Mouse (Mus musculus) kidney, postnatal 14 days (tissue): ENCODE measurements at regions not wholly inside any gene's neighbourhood (a gene's known extent, or its start where the extent isn't known, plus 50 kb on each side); places are given as distances from the start of the nearest gene placed in this dataset.

ENCODE experiments used
- DNase-seq: peaks from one replicate; pipeline ENCODE4 v3.0.0; 2022; ENCODE audit warnings: mixed read lengths

- DNase-seq = no peak
Observed at GRCm38 (mm10) chrX:99415701-99416100, 55.4 kb downstream of the Pja1 start.

GRCm38 (mm10) chrX:99410942-99411341 is 60.1 kb downstream of the Pja1 start:
- no peak for DNase-seq

GRCm38 (mm10) chrX:99409858-99410257 is 61.2 kb downstream of the Pja1 start:
- DNase-seq = no peak

- no peak for DNase-seq
Observed at GRCm38 (mm10) chrX:99409331-99409730, 61.7 kb downstream of the Pja1 start.

- no peak for DNase-seq
Observed at GRCm38 (mm10) chrX:99408804-99409203, 62.3 kb downstream of the Pja1 start.

- no peak for DNase-seq
Observed at GRCm38 (mm10) chrX:99405843-99406242, 65.2 kb downstream of the Pja1 start.

- DNase-seq = no peak
Observed at GRCm38 (mm10) chrX:99403521-99404149, 67.4 kb downstream of the Pja1 start.

GRCm38 (mm10) chrX:99402841-99403520 is 68.1 kb downstream of the Pja1 start:
- DNase-seq = no peak

- no peak for DNase-seq
Observed at GRCm38 (mm10) chrX:99397344-99397743, 73.7 kb downstream of the Pja1 start.

- no peak for DNase-seq
Observed at GRCm38 (mm10) chrX:99396180-99396579, 74.9 kb downstream of the Pja1 start.

- DNase-seq = no peak
Observed at GRCm38 (mm10) chrX:99395067-99395466, 76.0 kb downstream of the Pja1 start.

- DNase-seq = peak; percentile 59
Observed at GRCm38 (mm10) chrX:99391628-99392027, 79.4 kb downstream of the Pja1 start.

- DNase-seq = no peak
Observed at GRCm38 (mm10) chrX:99390462-99390838, 80.6 kb downstream of the Pja1 start.

GRCm38 (mm10) chrX:99389778-99390461 is 81.2 kb downstream of the Pja1 start:
- peak; percentile 21 for DNase-seq

GRCm38 (mm10) chrX:99370711-99371110 is 100.4 kb downstream of the Pja1 start:
- no peak for DNase-seq

- peak; percentile 19 for DNase-seq
Observed at GRCm38 (mm10) chrX:99369258-99369900, 101.7 kb downstream of the Pja1 start.

- DNase-seq = no peak
Observed at GRCm38 (mm10) chrX:99364072-99364471, 107.0 kb downstream of the Pja1 start.

- no peak for DNase-seq
Observed at GRCm38 (mm10) chrX:99360095-99360890, 110.8 kb downstream of the Pja1 start.

GRCm38 (mm10) chrX:99358784-99359183 is 112.3 kb downstream of the Pja1 start:
- DNase-seq = peak; percentile 47

GRCm38 (mm10) chrX:99358051-99358617 is 112.9 kb downstream of the Pja1 start:
- DNase-seq = no peak

- no peak for DNase-seq
Observed at GRCm38 (mm10) chrX:99355128-99355527, 115.9 kb downstream of the Pja1 start.

GRCm38 (mm10) chrX:99350233-99350632 is 120.8 kb downstream of the Pja1 start:
- DNase-seq = no peak
